Mouse (Mus musculus) layer of hippocampus, adult 11-12 months (tissue): ENCODE measurements at regions not wholly inside any gene's neighbourhood (a gene's known extent, or its start where the extent isn't known, plus 50 kb on each side); places are given as distances from the start of the nearest gene placed in this dataset.

Source experiments
- DNase-seq: peaks from one replicate; pipeline ENCODE4 v3.0.0; 2022; ENCODE audit warnings: low spot score

- no peak for DNase-seq
These were observed 73.3 kb upstream of the Lep start for GRCm38 (mm10) chr6:28986756-28987155.

GRCm38 (mm10) chr6:28987386-28987785 lies 72.6 kb upstream of the Lep start:
- no peak for DNase-seq

GRCm38 (mm10) chr6:28989433-28989832 lies 70.6 kb upstream of the Lep start:
- peak; percentile 38 for DNase-seq

GRCm38 (mm10) chr6:28990210-28990609 lies 69.8 kb upstream of the Lep start:
- no peak for DNase-seq

- DNase-seq, result no peak
These were observed 65.5 kb upstream of the Lep start for GRCm38 (mm10) chr6:28994481-28994880.

- DNase-seq, result no peak
These were observed 64.3 kb upstream of the Lep start for GRCm38 (mm10) chr6:28995701-28996100.

GRCm38 (mm10) chr6:28999386-29000094 lies 60.5 kb upstream of the Lep start:
- DNase-seq, result no peak

- no peak for DNase-seq
These were observed 57.9 kb upstream of the Lep start for GRCm38 (mm10) chr6:29002141-29002540.

DNA sequence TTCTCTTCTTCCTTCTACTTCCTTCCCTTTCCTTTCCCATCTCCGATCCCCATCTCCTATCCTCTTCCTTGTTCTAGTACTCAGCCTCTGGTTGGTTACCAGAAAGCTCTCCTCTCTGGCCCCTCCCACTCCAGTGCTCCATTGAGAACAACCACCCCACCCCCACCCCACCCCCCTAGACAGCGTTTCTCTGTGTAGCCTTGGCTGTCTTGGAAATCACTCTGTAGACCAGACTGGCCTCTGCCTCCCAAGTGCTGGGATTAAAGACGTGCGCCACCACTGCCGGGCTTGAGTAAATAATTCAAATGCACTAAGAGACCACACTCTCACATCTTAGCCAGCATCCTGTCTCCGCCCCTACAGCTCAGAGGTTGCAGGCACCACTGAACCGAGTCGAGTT lies 57.2 kb upstream of the Lep start:
- DNase-seq, result no peak

DNA sequence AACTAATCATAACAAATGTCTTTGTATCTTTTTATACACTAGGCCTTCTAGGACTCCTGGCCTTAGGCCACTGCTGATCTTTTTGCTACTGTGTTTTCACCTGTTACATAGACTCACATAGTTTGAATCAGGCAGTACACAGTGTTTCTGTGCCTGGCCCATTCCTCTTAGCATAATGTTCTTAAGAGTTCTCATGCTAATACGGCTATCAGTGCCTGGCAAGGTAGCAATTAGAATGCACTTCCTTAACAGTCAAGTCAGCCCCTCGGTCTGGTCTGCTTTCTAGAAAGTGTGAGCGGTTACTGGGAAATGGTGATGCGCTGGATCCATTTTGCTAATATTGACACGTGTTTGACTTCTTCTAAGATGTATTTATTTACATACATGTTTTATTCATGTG lies 54.2 kb upstream of the Lep start:
- no peak for DNase-seq
